In genomic region chr16:5639956-5640355, GRCm38 (mm10) we compare ENCODE assay signal across 11 mouse cellular contexts.
DNase-seq lines count a peak whose midpoint lies in the region; TF ChIP-seq lines count a peak whose summit lies in the region.
"Had no signal": no experiment of that assay in that cellular context is flagged by ENCODE, and none has a peak within 500 bp of the region (broad histone marks: within the 10 kb centered on the region; RNA-seq: fewer than 3 reads in every experiment).

No protein-coding gene starts in this region.

- DNase-seq in adrenal gland, adult 2 months = peak; percentile 42
- DNase-seq in adrenal gland, adult 18-20 months (ENCODE audit: low spot score in 2 of 2) = no peak
- DNase-seq in retina, postnatal 1 day = peak; percentile 16
- DNase-seq in retina, embryonic 14.5 days (ENCODE audit: low spot score) = no peak
- DNase-seq in brain, embryonic 14.5 days (ENCODE audit: low read depth) = peak; percentile 22
- no peak for DNase-seq in cerebellum, postnatal 10 days
- no peak for DNase-seq in spleen, postnatal 14 days (ENCODE audit: low spot score in 2 of 2)
- DNase-seq: cerebellum, adult 18-20 months; cerebellum, adult 9-11 months; forebrain, postnatal 0 days; gastrocnemius, postnatal 14 days had no signal

- TF ChIP-seq CTCF in brain, embryonic 14.5 days (IDR thresholded peaks at IDR 0.05; ENCODE audit: borderline replicate concordance, extremely low read depth, insufficient read depth, insufficient read length) = no peak

- no peak for TF ChIP-seq POLR2A in brain, embryonic 14.5 days (IDR thresholded peaks at IDR 0.05; ENCODE audit: borderline replicate concordance, extremely low read depth, insufficient read depth, insufficient read length, poor library complexity, severe bottlenecking)

Comparison
In these comparisons a context has a peak if more than half of its experiments do, and no peak if none do; other contexts are left out.
1. DNase-seq: peak in adrenal gland, adult 2 months (single experiment), retina, postnatal 1 day (single experiment) and brain, embryonic 14.5 days (single experiment); none in adrenal gland, adult 18-20 months (0 of 2), retina, embryonic 14.5 days (single experiment), cerebellum, postnatal 10 days (0 of 2) and spleen, postnatal 14 days (0 of 2).